Mouse (Mus musculus) bone marrow, adult 2 months (tissue): ENCODE results near the gene Htr1f.

Source experiments
- CTCF ChIP-seq: fragments of 200-500 bp; IDR thresholded peaks from 2 replicates; pipeline ENCODE4 v1.5.1; 2011; ENCODE audit warnings: low read length, control low read depth; ENCODE audit not compliant: control insufficient read depth, insufficient read depth
- POLR2A ChIP-seq: fragments of 200-500 bp; IDR thresholded peaks from 2 replicates; pipeline ENCODE4 v1.6.1; 2011; ENCODE audit warnings: low read depth, mild to moderate bottlenecking, control low read depth, low read length, borderline replicate concordance; ENCODE audit not compliant: control insufficient read depth

GRCm38 (mm10) chr16:64974636-64975035 is 131.0 kb downstream of the Htr1f start:
- no peak for TF ChIP-seq CTCF
- TF ChIP-seq POLR2A = no peak
